Mouse (Mus musculus) neural tube, embryonic 13.5 days (tissue): ENCODE measurements around the gene Rapgef2. TPM values are rescaled to one million over a fixed set of nuclear protein-coding genes. Genes with fewer than 3 reads are reported as not detected.

Source experiments
- ATAC-seq: fragments of 200-750 bp; cut with Nextera tagmentation; 2 replicates; pipeline ENCODE4 v1.8.0; 2017; ENCODE audit warnings: low read depth, mild to moderate bottlenecking, moderate TSS enrichment, moderate library complexity
- H3K27ac ChIP-seq: fragments of 300-500 bp; sonication (generic); replicated peaks from 2 replicates; pipeline ENCODE4 v1.5.1; 2015; ENCODE audit warnings: moderate library complexity, mild to moderate bottlenecking, inconsistent platforms
- H3K27me3 ChIP-seq: fragments of 300-500 bp; sonication (generic); 2 replicates; pipeline ENCODE4 v1.6.1; 2015; ENCODE audit warnings: mild to moderate bottlenecking, inconsistent platforms
- H3K36me3 ChIP-seq: fragments of 300-500 bp; sonication (generic); 2 replicates; pipeline ENCODE4 v1.6.1; 2015; ENCODE audit warnings: mild to moderate bottlenecking, inconsistent platforms
- H3K4me1 ChIP-seq: fragments of 300-500 bp; sonication (generic); replicated peaks from 2 replicates; pipeline ENCODE4 v1.6.1; 2015; ENCODE audit warnings: inconsistent platforms
- H3K4me2 ChIP-seq: fragments of 300-500 bp; sonication (generic); 2 replicates; pipeline ENCODE4 v1.6.1; 2015; ENCODE audit warnings: inconsistent platforms, mild to moderate bottlenecking, moderate library complexity
- H3K4me3 ChIP-seq: fragments of 300-500 bp; sonication (generic); 2 replicates; pipeline ENCODE4 v1.5.1; 2015; ENCODE audit warnings: mild to moderate bottlenecking, inconsistent platforms
- H3K9ac ChIP-seq: fragments of 300-500 bp; sonication (generic); 2 replicates; pipeline ENCODE4 v1.6.1; 2015; ENCODE audit warnings: moderate library complexity, mild to moderate bottlenecking, inconsistent platforms
- H3K9me3 ChIP-seq: fragments of 300-500 bp; sonication (generic); 2 replicates; pipeline ENCODE4 v1.6.1; 2016; ENCODE audit warnings: inconsistent platforms
- WGBS: fragments of 180-500 bp; shearing (Covaris S2); methylation state at CpG from one replicate; pipeline ENCODE4 v1.1.7; 2015; 5-methylcytosine and 5-hydroxymethylcytosine counted together
- polyA plus RNA-seq: library from polyadenylated mRNA; unstranded; fragments of >200 nt; fragmentation: Nextera tagmentation; extraction: Ambion mirVana; gene quantifications from 2 replicates; pipeline ENCODE4 v1.2.1, GENCODE M21; 2015

Rapgef2 gene
- polyA plus RNA-seq, 1 experiment from 2014 or later = 6.9 TPM

GRCm38 (mm10) chr3:79022690-79023089, 263.6 kb downstream of the Rapgef2 start:
- Histone ChIP-seq H3K27me3 (no peaks in the 10 kb centered on the region), H3K9me3 (no peaks in the 10 kb centered on the region), H3K9ac (no peak overlapping the region), H3K27ac (no peak overlapping the region), H3K36me3 (no peaks in the 10 kb centered on the region), H3K4me2 (no peak overlapping the region), H3K4me1 (no peaks in the 10 kb centered on the region), H3K4me3 (no peak overlapping the region)
- no peak for ATAC-seq
- 90% methylated on average over 4 of the region's 4 CpGs for WGBS

- no peak for ATAC-seq
- H3K9me3 ChIP-seq = no peaks in the 10 kb centered on the region
- no peak overlapping the region for H3K4me3 ChIP-seq
- H3K4me2 ChIP-seq = no peak overlapping the region
- no peaks in the 10 kb centered on the region for H3K27me3 ChIP-seq
- H3K27ac ChIP-seq = no peak overlapping the region
- no peak overlapping the region for H3K9ac ChIP-seq
- WGBS = 83% methylated on average over 4 of the region's 4 CpGs
- no peaks in the 10 kb centered on the region for H3K36me3 ChIP-seq
- no peaks in the 10 kb centered on the region for H3K4me1 ChIP-seq
These were observed 268.9 kb downstream of the Rapgef2 start for GRCm38 (mm10) chr3:79017440-79017839.

- Histone ChIP-seq H3K27me3 (no peaks in the 10 kb centered on the region), H3K9ac (no peak overlapping the region), H3K4me1 (no peaks in the 10 kb centered on the region), H3K36me3 (no peaks in the 10 kb centered on the region), H3K4me3 (no peak overlapping the region), H3K9me3 (no peaks in the 10 kb centered on the region), H3K4me2 (no peak overlapping the region), H3K27ac (no peak overlapping the region)
- WGBS = 86% methylated on average over 9 of the region's 9 CpGs
- no peak for ATAC-seq
These were observed 269.5 kb downstream of the Rapgef2 start for GRCm38 (mm10) chr3:79016830-79017229.

GRCm38 (mm10) chr3:79015621-79016474, 270.5 kb downstream of the Rapgef2 start:
- H3K9ac ChIP-seq = no peak overlapping the region
- no peak overlapping the region for H3K4me2 ChIP-seq
- no peaks in the 10 kb centered on the region for H3K36me3 ChIP-seq
- no peaks in the 10 kb centered on the region for H3K4me1 ChIP-seq
- no peak overlapping the region for H3K27ac ChIP-seq
- ATAC-seq = no peak
- H3K9me3 ChIP-seq = no peaks in the 10 kb centered on the region
- H3K27me3 ChIP-seq = no peaks in the 10 kb centered on the region
- WGBS = 89% methylated on average over 9 of the region's 9 CpGs
- no peak overlapping the region for H3K4me3 ChIP-seq

Other genes with a start within 250 kb of the Rapgef2 start
- gene Gm17359, start 50.1 kb upstream of the Rapgef2 start, polyA plus RNA-seq = not detected in 2 replicates